Mouse (Mus musculus) liver, embryonic 14.5 days (tissue): ENCODE results near the gene Wdr74.

Source experiments
- CTCF ChIP-seq: IDR thresholded peaks from 2 replicates; pipeline ENCODE4 v1.5.1; 2016; ENCODE audit warnings: antibody characterized with exemption, low read depth, control low read depth
- EP300 ChIP-seq: IDR thresholded peaks from 2 replicates; pipeline ENCODE4 v1.6.1; 2016; ENCODE audit warnings: antibody characterized with exemption, low read depth

DNA sequence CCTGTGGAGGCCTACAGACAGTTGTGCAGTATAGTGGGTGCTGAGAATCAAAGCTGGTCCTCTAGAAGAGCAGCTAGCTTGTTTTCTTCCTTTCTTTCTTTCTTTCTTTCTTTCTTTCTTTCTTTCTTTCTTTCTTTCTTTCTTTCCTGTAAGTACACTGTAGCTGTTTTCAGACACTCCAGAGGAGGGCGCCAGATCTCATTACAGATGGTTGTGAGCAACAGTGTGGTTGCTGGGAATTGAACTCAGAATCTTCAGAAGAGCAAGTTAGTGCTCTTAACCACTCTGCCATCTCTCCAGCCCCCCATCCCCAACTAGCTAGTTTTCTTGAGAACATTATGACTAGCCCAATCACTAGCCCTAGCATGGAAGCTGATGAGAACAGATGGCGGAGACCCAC is 25.1 kb downstream of the Wdr74 start:
- peak; percentile 32; the same call in 1 of the 2 replicates for TF ChIP-seq CTCF
- TF ChIP-seq EP300, result no peak
